Mouse (Mus musculus): Measurements from ENCODE around the gene Lyrm7.

GRCm38 (mm10) chr11:54882671-54883070 is 22.0 kb upstream of the Lyrm7 start:
- no peak for TF ChIP-seq CTCF (IDR thresholded peaks at IDR 0.05; ENCODE audit: borderline replicate concordance, control insufficient read depth, extremely low read depth, insufficient read depth, low read length, poor library complexity)
- no peak for TF ChIP-seq POLR2A (IDR thresholded peaks at IDR 0.05; ENCODE audit: control insufficient read depth, extremely low read depth, insufficient read depth, low read length, poor library complexity)
